Mouse (Mus musculus): ENCODE measurements at regions not wholly inside any gene's neighbourhood (a gene's known extent, or its start where the extent isn't known, plus 50 kb on each side); places are given as distances from the start of the nearest gene placed in this dataset.

DNA sequence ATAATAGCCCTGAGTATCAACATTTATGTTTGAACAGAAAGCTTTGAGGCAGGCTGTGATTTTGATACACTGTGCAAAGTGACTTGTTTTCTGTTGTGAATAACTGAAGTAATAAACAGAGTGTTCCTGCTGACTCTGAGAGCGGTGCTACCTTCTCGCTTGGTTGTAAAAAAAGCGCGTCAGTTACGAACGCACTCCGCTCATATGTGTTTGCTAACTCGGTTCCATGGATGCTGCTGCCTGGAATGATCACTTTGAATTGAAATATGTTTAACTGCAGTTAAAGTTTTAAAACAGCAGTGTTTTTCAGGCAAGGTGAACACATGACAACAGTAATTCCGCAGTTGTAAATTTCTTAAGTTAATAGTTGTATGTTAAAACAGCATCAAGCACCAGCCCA is 567.7 kb downstream of the Prkd1 start:
- Histone ChIP-seq H3K4me1 (ENCODE audit: control insufficient read depth in 1 of 2, insufficient read depth in 2 of 2, low read length in 2 of 2) (no peaks in the 10 kb centered on the region), H3K9ac (ENCODE audit: control insufficient read depth, low read depth, low read length, poor library complexity, severe bottlenecking) (no peak overlapping the region), H3K36me3 (ENCODE audit: control insufficient read depth in 1 of 2, insufficient read depth in 2 of 2, low read length in 2 of 2) (no peaks in the 10 kb centered on the region), H3K9me3 (replicated peaks; ENCODE audit: insufficient read depth, low read length) (no peaks in the 10 kb centered on the region), H3K4me3 (ENCODE audit: control insufficient read depth in 1 of 2, insufficient read depth in 1 of 2, low read depth in 2 of 2, low read length in 2 of 2) (no peak overlapping the region), H3K27me3 (ENCODE audit: control insufficient read depth in 1 of 2, insufficient read depth in 2 of 2, low read length in 2 of 2) (no peaks in the 10 kb centered on the region), H3K27ac (ENCODE audit: control insufficient read depth, low read depth, low read length) (no peak overlapping the region), H3K79me2 (ENCODE audit: control insufficient read depth, insufficient read depth, low read length, poor library complexity) (no peaks in the 10 kb centered on the region)
- TF ChIP-seq MXI1 (IDR thresholded peaks at IDR 0.05; ENCODE audit: low read depth, low read length) (no peak), HCFC1 (IDR thresholded peaks at IDR 0.05; ENCODE audit: low read depth, low read length) (no peak), MYB (IDR thresholded peaks at IDR 0.05; ENCODE audit: low read depth, low read length) (no peak), SIN3A (IDR thresholded peaks at IDR 0.05; ENCODE audit: low read length) (no peak), TCF12 (IDR thresholded peaks at IDR 0.05; ENCODE audit: low read depth, low read length) (no peak), POLR2AphosphoS5 (IDR thresholded peaks at IDR 0.05; ENCODE audit: borderline replicate concordance, low read depth, low read length) (no peak), POLR2A (IDR thresholded peaks at IDR 0.05; ENCODE audit: control insufficient read depth in 1 of 2, insufficient read depth in 1 of 2, low read depth in 1 of 2, low read length in 2 of 2, poor library complexity in 1 of 2) (no peak), JUND (IDR thresholded peaks at IDR 0.05; ENCODE audit: low read depth, low read length) (no peak), RCOR1 (IDR thresholded peaks at IDR 0.05; ENCODE audit: low read depth, low read length) (no peak), SMC3 (IDR thresholded peaks at IDR 0.05; ENCODE audit: low read depth, low read length) (no peak), EP300 (IDR thresholded peaks at IDR 0.05; ENCODE audit: low read depth in 1 of 2, low read length in 2 of 2) (no peak), CHD1 (IDR thresholded peaks at IDR 0.05; ENCODE audit: low read depth, low read length) (no peak), USF1 (IDR thresholded peaks at IDR 0.05; ENCODE audit: low read depth, low read length) (no peak), TBP (IDR thresholded peaks at IDR 0.05; ENCODE audit: low read depth, low read length) (no peak), KAT2A (conservative IDR thresholded peaks at IDR 0.05; ENCODE audit: low read depth, low read length) (no peak), MEF2A (IDR thresholded peaks at IDR 0.05; ENCODE audit: extremely low read depth, insufficient replicate concordance, low read depth, low read length, poor library complexity, severe bottlenecking) (no peak), MAX (IDR thresholded peaks at IDR 0.05; ENCODE audit: low read length) (no peak), NRF1 (IDR thresholded peaks at IDR 0.05; ENCODE audit: insufficient read depth, low read depth, low read length, poor library complexity, severe bottlenecking) (no peak)
- DNase-seq (ENCODE audit: low read depth, low spot score), result no peak

DNA sequence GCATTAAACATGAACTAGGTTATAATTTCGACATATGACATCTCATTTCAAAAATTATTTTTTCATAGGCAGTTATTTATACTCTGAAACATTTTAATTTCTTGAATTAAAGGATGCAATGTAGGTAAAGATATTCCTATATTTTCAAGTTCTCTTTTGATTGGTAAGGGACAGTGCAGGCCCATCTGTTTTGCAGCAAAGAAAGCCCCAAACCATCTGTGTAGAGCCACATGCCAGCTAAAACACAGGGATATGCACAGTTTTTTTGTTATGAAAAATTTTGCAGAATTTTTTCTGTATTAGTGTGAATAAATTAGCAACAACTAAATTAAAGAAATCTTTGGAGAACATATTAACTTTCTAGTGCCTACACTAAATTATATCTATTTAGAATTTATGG is 567.3 kb downstream of the Prkd1 start:
- Histone ChIP-seq H3K9me3 (replicated peaks; ENCODE audit: insufficient read depth, low read length) (no peaks in the 10 kb centered on the region), H3K79me2 (ENCODE audit: control insufficient read depth, insufficient read depth, low read length, poor library complexity) (no peaks in the 10 kb centered on the region), H3K27me3 (ENCODE audit: control insufficient read depth in 1 of 2, insufficient read depth in 2 of 2, low read length in 2 of 2) (no peaks in the 10 kb centered on the region), H3K36me3 (ENCODE audit: control insufficient read depth in 1 of 2, insufficient read depth in 2 of 2, low read length in 2 of 2) (no peaks in the 10 kb centered on the region), H3K4me3 (ENCODE audit: control insufficient read depth in 1 of 2, insufficient read depth in 1 of 2, low read depth in 2 of 2, low read length in 2 of 2) (no peak overlapping the region), H3K4me1 (ENCODE audit: control insufficient read depth in 1 of 2, insufficient read depth in 2 of 2, low read length in 2 of 2) (no peaks in the 10 kb centered on the region), H3K9ac (ENCODE audit: control insufficient read depth, low read depth, low read length, poor library complexity, severe bottlenecking) (no peak overlapping the region), H3K27ac (ENCODE audit: control insufficient read depth, low read depth, low read length) (no peak overlapping the region)
- no peak for DNase-seq (ENCODE audit: low read depth, low spot score)
- TF ChIP-seq ZMIZ1 (IDR thresholded peaks at IDR 0.05; ENCODE audit: low read depth, low read length) (no peak), CTCF (IDR thresholded peaks at IDR 0.05 in 2 of 3, conservative IDR thresholded peaks at IDR 0.05 in 1 of 3; ENCODE audit: control insufficient read depth in 1 of 3, insufficient read depth in 1 of 3, low read depth in 2 of 3, low read length in 3 of 3, poor library complexity in 1 of 3, severe bottlenecking in 1 of 3) (no peak), JUND (IDR thresholded peaks at IDR 0.05; ENCODE audit: low read depth, low read length) (no peak), MYB (IDR thresholded peaks at IDR 0.05; ENCODE audit: low read depth, low read length) (no peak), NRF1 (IDR thresholded peaks at IDR 0.05; ENCODE audit: insufficient read depth, low read depth, low read length, poor library complexity, severe bottlenecking) (no peak), ZC3H11A (IDR thresholded peaks at IDR 0.05; ENCODE audit: low read depth, low read length) (no peak), POLR2AphosphoS5 (IDR thresholded peaks at IDR 0.05; ENCODE audit: borderline replicate concordance, low read depth, low read length) (no peak), USF2 (IDR thresholded peaks at IDR 0.05; ENCODE audit: borderline replicate concordance in 1 of 2, insufficient read depth in 1 of 2, low read depth in 1 of 2, low read length in 2 of 2) (no peak), MAZ (IDR thresholded peaks at IDR 0.05; ENCODE audit: low read depth, low read length) (no peak)

Measured in MEL (cell line).